Comparison of ENCODE assay signal across 28 mouse cellular contexts in genomic region chr19:14911056-14911850, GRCm38 (mm10).
DNase-seq lines count a peak whose midpoint lies in the region; ATAC-seq lines count a peak whose summit lies in the region.
"Had no signal": no experiment of that assay in that cellular context is flagged by ENCODE, and none has a peak within 500 bp of the region (broad histone marks: within the 10 kb centered on the region; RNA-seq: fewer than 3 reads in every experiment).

No protein-coding gene starts in this region.

- peak; percentile 62; the same call in 1 of the 2 replicates for ATAC-seq in frontal cortex, adult (ENCODE audit: low TSS enrichment)
- no peak for ATAC-seq in midbrain, embryonic 11.5 days (ENCODE audit: low FRiP score)
- no peak for ATAC-seq in erythroid progenitor cell, adult 5-6 weeks (replicated peaks; ENCODE audit: low FRiP score, poor library complexity, severe bottlenecking)
- ATAC-seq: forebrain, embryonic 13.5 days had no signal

- H3K9me3 ChIP-seq in midbrain, embryonic 11.5 days (ENCODE audit: control insufficient read depth, low read length): no peaks in the 10 kb centered on the region
- H3K9me3 ChIP-seq in midbrain, embryonic 10.5 days (replicated peaks): no peaks in the 10 kb centered on the region
- H3K9me3 ChIP-seq in heart, embryonic 10.5 days: no peaks in the 10 kb centered on the region
- H3K9me3 ChIP-seq: embryonic facial prominence, embryonic 15.5 days; forebrain, embryonic 13.5 days; heart, embryonic 12.5 days; kidney, embryonic 15.5 days; limb, embryonic 12.5 days; liver, embryonic 15.5 days; neural tube, embryonic 13.5 days had no signal

- H3K27me3 ChIP-seq in midbrain, embryonic 11.5 days (ENCODE audit: control insufficient read depth, insufficient read depth, low read length): no peaks in the 10 kb centered on the region
- no peaks in the 10 kb centered on the region for H3K27me3 ChIP-seq in midbrain, embryonic 10.5 days (ENCODE audit: low read depth, poor library complexity, severe bottlenecking)
- H3K27me3 ChIP-seq in heart, embryonic 10.5 days (ENCODE audit: insufficient read depth, poor library complexity, severe bottlenecking): no peaks in the 10 kb centered on the region
- H3K27me3 ChIP-seq: embryonic facial prominence, embryonic 15.5 days; forebrain, embryonic 13.5 days; heart, embryonic 12.5 days; limb, embryonic 12.5 days; liver, embryonic 15.5 days; neural tube, embryonic 13.5 days had no signal

- no peaks in the 10 kb centered on the region for H3K4me1 ChIP-seq in midbrain, embryonic 11.5 days (ENCODE audit: control insufficient read depth, insufficient read depth, low read length)
- H3K4me1 ChIP-seq in midbrain, embryonic 10.5 days: no peaks in the 10 kb centered on the region
- H3K4me1 ChIP-seq in heart, embryonic 10.5 days: no peaks in the 10 kb centered on the region
- H3K4me1 ChIP-seq: embryonic facial prominence, embryonic 15.5 days; forebrain, embryonic 13.5 days; heart, embryonic 12.5 days; kidney, embryonic 15.5 days; limb, embryonic 12.5 days; liver, embryonic 15.5 days; neural tube, embryonic 13.5 days had no signal

- no peak for DNase-seq in frontal cortex, postnatal 10 days (ENCODE audit: low spot score in 2 of 2)
- DNase-seq in midbrain, embryonic 11.5 days (ENCODE audit: low spot score, missing footprints): peak; percentile 41
- no peak for DNase-seq in midbrain, embryonic 10.5 days (ENCODE audit: low spot score)
- DNase-seq in brain, adult 2 months (ENCODE audit: low read depth, low spot score): peak; percentile 55
- DNase-seq in heart, embryonic 10.5 days (ENCODE audit: low spot score): no peak
- DNase-seq: adrenal gland, adult 8-10 months; cerebellum, adult 8-10 months; gastrocnemius, adult 2 months; gastrocnemius, postnatal 36 days; heart, adult 18-20 months; kidney, adult 18-20 months; kidney, postnatal 25 days; lung, embryonic 14.5 days; lung, postnatal 14 days; right cerebral cortex, adult 18-20 months; spleen, adult 18-20 months; thymus, postnatal 14 days had no signal

- H3K4me3 ChIP-seq in midbrain, embryonic 11.5 days (ENCODE audit: low read depth, low read length): no peak overlapping the region
- no peak overlapping the region for H3K4me3 ChIP-seq in midbrain, embryonic 10.5 days
- H3K4me3 ChIP-seq in heart, embryonic 10.5 days: no peak overlapping the region
- H3K4me3 ChIP-seq: embryonic facial prominence, embryonic 15.5 days; forebrain, embryonic 13.5 days; gastrocnemius, adult 2 months; heart, embryonic 12.5 days; kidney, embryonic 15.5 days; left cerebral cortex, adult 2 months; limb, embryonic 12.5 days; liver, embryonic 15.5 days; neural tube, embryonic 13.5 days had no signal

- no peak overlapping the region for H3K27ac ChIP-seq in midbrain, embryonic 11.5 days (ENCODE audit: low read depth, low read length)
- H3K27ac ChIP-seq in midbrain, embryonic 10.5 days (replicated peaks): no peak overlapping the region
- no peak overlapping the region for H3K27ac ChIP-seq in heart, embryonic 10.5 days
- H3K27ac ChIP-seq: embryonic facial prominence, embryonic 15.5 days; forebrain, embryonic 13.5 days; gastrocnemius, adult 2 months; hindbrain, embryonic 14.5 days; kidney, embryonic 15.5 days; left cerebral cortex, adult 2 months; limb, embryonic 12.5 days; liver, embryonic 15.5 days; neural tube, embryonic 13.5 days had no signal

- no peaks in the 10 kb centered on the region for H3K36me3 ChIP-seq in midbrain, embryonic 11.5 days (ENCODE audit: control insufficient read depth, insufficient read depth, low read length)
- no peaks in the 10 kb centered on the region for H3K36me3 ChIP-seq in midbrain, embryonic 10.5 days
- no peaks in the 10 kb centered on the region for H3K36me3 ChIP-seq in heart, embryonic 10.5 days
- H3K36me3 ChIP-seq: embryonic facial prominence, embryonic 15.5 days; heart, embryonic 12.5 days; kidney, embryonic 15.5 days; limb, embryonic 12.5 days; liver, embryonic 15.5 days; neural tube, embryonic 13.5 days had no signal

- 88% methylated on average over 11 of the region's 11 CpGs for WGBS in midbrain, embryonic 11.5 days
- WGBS in midbrain, embryonic 10.5 days: 90% methylated on average over 11 of the region's 11 CpGs
- 79% methylated on average over 11 of the region's 11 CpGs for WGBS in heart, embryonic 10.5 days

- no peak overlapping the region for H3K4me2 ChIP-seq in midbrain, embryonic 11.5 days
- H3K4me2 ChIP-seq: embryonic facial prominence, embryonic 15.5 days; forebrain, embryonic 13.5 days; heart, embryonic 12.5 days; hindbrain, embryonic 14.5 days; kidney, embryonic 15.5 days; limb, embryonic 12.5 days; liver, embryonic 15.5 days; lung, embryonic 14.5 days; neural tube, embryonic 13.5 days had no signal

- no peak overlapping the region for H3K9ac ChIP-seq in midbrain, embryonic 11.5 days (ENCODE audit: low read length)
- H3K9ac ChIP-seq: embryonic facial prominence, embryonic 15.5 days; forebrain, embryonic 13.5 days; heart, embryonic 12.5 days; hindbrain, embryonic 14.5 days; kidney, embryonic 15.5 days; limb, embryonic 12.5 days; liver, embryonic 15.5 days; lung, embryonic 14.5 days; neural tube, embryonic 13.5 days had no signal

Comparison
In these comparisons a context has a peak if more than half of its experiments do, and no peak if none do; other contexts are left out.
1. DNase-seq: peak in midbrain, embryonic 11.5 days (single experiment) and brain, adult 2 months (single experiment); none in frontal cortex, postnatal 10 days (0 of 2), midbrain, embryonic 10.5 days (single experiment) and heart, embryonic 10.5 days (single experiment).